Mouse (Mus musculus) erythroblast, embryonic 14.5 days (primary cell): ENCODE measurements around the gene Micu2. TPM values are rescaled to one million over a fixed set of nuclear protein-coding genes. Genes with fewer than 3 reads are reported as not detected.
A peak's percentile ranks its signal among the peaks of the same experiment; 100 is the strongest.

Experiments used
- H3K27me3 ChIP-seq: 2 replicates; pipeline ENCODE4 v1.6.1; 2012; ENCODE audit warnings: inconsistent platforms; ENCODE audit not compliant: control insufficient read depth
- H3K36me3 ChIP-seq: 2 replicates; pipeline ENCODE4 v1.6.1; 2012; ENCODE audit warnings: mild to moderate bottlenecking, inconsistent platforms; ENCODE audit not compliant: control insufficient read depth
- H3K4me1 ChIP-seq: 2 replicates; pipeline ENCODE4 v1.6.1; 2012; ENCODE audit warnings: inconsistent platforms; ENCODE audit not compliant: control insufficient read depth
- H3K4me3 ChIP-seq: replicated peaks from 2 replicates; pipeline ENCODE3; 2012; ENCODE audit warnings: moderate library complexity, mild to moderate bottlenecking, inconsistent platforms
- H3K9me3 ChIP-seq: 2 replicates; pipeline ENCODE4 v1.6.1; 2012; ENCODE audit warnings: low read length, inconsistent platforms, mixed read lengths; ENCODE audit not compliant: control insufficient read depth
- GATA1 ChIP-seq: IDR thresholded peaks from 2 replicates; pipeline ENCODE4 v1.6.1; 2012; ENCODE audit warnings: low read length, inconsistent platforms, mixed read lengths
- TAL1 ChIP-seq: IDR thresholded peaks from 3 replicates; pipeline ENCODE4 v1.6.1; 2012; ENCODE audit warnings: low read length, inconsistent platforms, mixed read lengths
- polyA plus RNA-seq: library from polyadenylated mRNA; stranded (reverse); fragments of >175 nt; gene quantifications from 2 replicates; pipeline ENCODE4 v1.2.3, GENCODE M21; 2012

The Micu2 gene
- polyA plus RNA-seq, 1 experiment, result 5.8 TPM

GRCm38 (mm10) chr14:57889541-57890010, 109.5 kb downstream of the Micu2 start:
- Histone ChIP-seq H3K4me1 (peaks cover 20% of the 10 kb centered on the region), H3K27me3 (no peaks in the 10 kb centered on the region), H3K4me3 (peak overlapping the region; percentile 93), H3K9me3 (peaks cover 4% of the 10 kb centered on the region), H3K36me3 (no peaks in the 10 kb centered on the region)
- TF ChIP-seq TAL1, result no peak
- TF ChIP-seq GATA1, result no peak

GRCm38 (mm10) chr14:57887171-57887570, 111.9 kb downstream of the Micu2 start:
- TF ChIP-seq TAL1, result no peak
- no peak for TF ChIP-seq GATA1
- Histone ChIP-seq H3K36me3 (no peaks in the 10 kb centered on the region), H3K4me1 (peaks cover 18% of the 10 kb centered on the region), H3K27me3 (no peaks in the 10 kb centered on the region), H3K9me3 (peaks cover 3% of the 10 kb centered on the region), H3K4me3 (no peak overlapping the region)

DNA sequence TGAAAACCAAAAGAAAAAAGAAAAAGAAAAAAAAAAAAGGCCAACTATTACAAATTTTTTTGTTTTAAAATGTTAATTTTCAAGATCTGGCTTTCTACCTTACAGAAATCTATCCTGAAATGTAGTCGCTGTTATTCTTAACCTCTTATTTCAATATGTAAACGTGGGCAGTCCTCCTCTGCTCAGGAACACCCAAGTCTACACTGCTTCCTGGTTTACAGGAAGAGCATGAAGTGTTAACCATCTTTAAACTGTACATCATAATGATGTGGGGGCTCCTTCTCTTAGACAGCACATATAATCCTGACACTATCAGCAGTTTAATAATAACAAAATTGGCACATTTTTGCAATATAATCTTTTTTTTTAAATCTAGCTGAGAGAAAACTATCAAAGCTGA, 113.0 kb downstream of the Micu2 start:
- no peaks in the 10 kb centered on the region for H3K36me3 ChIP-seq
- no peak for TF ChIP-seq TAL1
- no peak for TF ChIP-seq GATA1
- no peaks in the 10 kb centered on the region for H3K27me3 ChIP-seq
- H3K9me3 ChIP-seq, result peaks cover 3% of the 10 kb centered on the region
- H3K4me1 ChIP-seq, result peaks cover 18% of the 10 kb centered on the region
- no peak overlapping the region for H3K4me3 ChIP-seq

DNA sequence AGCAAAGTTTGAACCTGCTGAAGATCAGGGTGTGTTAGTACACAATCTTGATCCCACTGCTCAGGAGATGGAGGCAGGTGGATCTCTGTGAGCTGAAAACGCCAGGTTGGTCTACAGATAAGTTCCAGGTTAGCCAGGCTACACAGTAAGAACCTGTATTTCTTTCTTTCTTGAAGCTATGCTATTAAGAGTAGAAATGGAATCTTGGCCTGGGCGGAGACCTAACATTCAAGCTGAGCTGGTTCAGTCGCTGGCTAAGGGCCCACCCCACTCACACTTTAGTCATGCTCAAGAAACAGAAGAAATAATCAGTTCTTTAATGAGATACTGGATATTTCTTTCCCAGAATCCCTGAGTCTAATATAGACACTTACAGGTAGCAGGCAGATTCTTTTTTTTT, 115.7 kb downstream of the Micu2 start:
- H3K4me3 ChIP-seq, result no peak overlapping the region
- H3K36me3 ChIP-seq, result no peaks in the 10 kb centered on the region
- TF ChIP-seq GATA1, result no peak
- TF ChIP-seq TAL1, result no peak
- peaks cover 2% of the 10 kb centered on the region; the same call in 1 of the 2 replicates for H3K4me1 ChIP-seq
- H3K9me3 ChIP-seq, result no peaks in the 10 kb centered on the region
- H3K27me3 ChIP-seq, result no peaks in the 10 kb centered on the region

DNA sequence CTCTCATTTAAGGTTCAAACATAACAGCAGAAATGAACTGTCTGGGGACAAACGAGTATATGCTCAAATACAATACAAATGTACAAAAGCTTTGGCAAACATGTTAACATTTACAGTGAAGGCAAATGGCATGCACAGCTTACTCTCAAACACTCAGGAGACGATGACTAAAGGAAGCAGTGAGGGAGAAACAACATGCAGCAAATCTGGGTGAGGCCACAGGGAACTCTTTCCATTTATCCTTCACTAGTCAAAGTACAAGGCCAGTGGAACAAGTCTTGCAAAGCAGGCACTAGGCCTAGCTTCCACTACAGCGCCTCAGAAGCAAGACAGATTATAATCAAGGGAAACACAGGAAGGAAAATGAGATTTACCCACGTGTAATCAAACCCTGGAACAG, 116.3 kb downstream of the Micu2 start:
- TF ChIP-seq GATA1 (no peak), TAL1 (no peak)
- no peaks in the 10 kb centered on the region for H3K27me3 ChIP-seq
- H3K4me3 ChIP-seq, result no peak overlapping the region
- H3K4me1 ChIP-seq, result peaks cover 2% of the 10 kb centered on the region; the same call in 1 of the 2 replicates
- H3K9me3 ChIP-seq, result no peaks in the 10 kb centered on the region
- H3K36me3 ChIP-seq, result no peaks in the 10 kb centered on the region

GRCm38 (mm10) chr14:57881793-57882192, 117.3 kb downstream of the Micu2 start:
- no peak for TF ChIP-seq GATA1
- no peak for TF ChIP-seq TAL1
- H3K36me3 ChIP-seq, result no peaks in the 10 kb centered on the region
- H3K4me1 ChIP-seq, result no peaks in the 10 kb centered on the region
- no peaks in the 10 kb centered on the region for H3K9me3 ChIP-seq
- H3K27me3 ChIP-seq, result no peaks in the 10 kb centered on the region
- no peak overlapping the region for H3K4me3 ChIP-seq

DNA sequence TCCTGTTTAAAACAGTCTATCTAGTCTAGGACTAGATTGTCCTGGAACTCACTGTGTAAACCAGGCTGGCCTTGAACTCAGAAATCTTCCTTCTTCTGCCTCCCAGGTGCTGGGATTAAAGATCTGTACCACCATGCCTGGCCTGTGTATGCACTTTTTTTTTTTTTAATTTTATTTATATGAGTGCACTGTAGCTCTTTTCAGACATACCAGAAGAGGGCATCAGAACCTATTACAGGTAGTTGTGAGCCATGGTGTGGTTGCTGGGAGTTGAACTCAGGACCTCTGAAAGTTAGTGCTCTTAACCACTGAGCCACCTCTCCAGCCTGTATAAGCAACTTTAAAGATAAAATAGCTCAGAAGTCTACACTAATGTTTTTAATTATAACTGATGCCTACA, 118.0 kb downstream of the Micu2 start:
- no peak for TF ChIP-seq GATA1
- TF ChIP-seq TAL1, result no peak
- Histone ChIP-seq H3K27me3 (no peaks in the 10 kb centered on the region), H3K4me3 (no peak overlapping the region), H3K4me1 (no peaks in the 10 kb centered on the region), H3K9me3 (no peaks in the 10 kb centered on the region), H3K36me3 (no peaks in the 10 kb centered on the region)

GRCm38 (mm10) chr14:57877921-57878320, 121.1 kb downstream of the Micu2 start:
- TF ChIP-seq TAL1, result no peak
- TF ChIP-seq GATA1, result no peak
- H3K4me3 ChIP-seq, result no peak overlapping the region
- no peaks in the 10 kb centered on the region for H3K4me1 ChIP-seq

DNA sequence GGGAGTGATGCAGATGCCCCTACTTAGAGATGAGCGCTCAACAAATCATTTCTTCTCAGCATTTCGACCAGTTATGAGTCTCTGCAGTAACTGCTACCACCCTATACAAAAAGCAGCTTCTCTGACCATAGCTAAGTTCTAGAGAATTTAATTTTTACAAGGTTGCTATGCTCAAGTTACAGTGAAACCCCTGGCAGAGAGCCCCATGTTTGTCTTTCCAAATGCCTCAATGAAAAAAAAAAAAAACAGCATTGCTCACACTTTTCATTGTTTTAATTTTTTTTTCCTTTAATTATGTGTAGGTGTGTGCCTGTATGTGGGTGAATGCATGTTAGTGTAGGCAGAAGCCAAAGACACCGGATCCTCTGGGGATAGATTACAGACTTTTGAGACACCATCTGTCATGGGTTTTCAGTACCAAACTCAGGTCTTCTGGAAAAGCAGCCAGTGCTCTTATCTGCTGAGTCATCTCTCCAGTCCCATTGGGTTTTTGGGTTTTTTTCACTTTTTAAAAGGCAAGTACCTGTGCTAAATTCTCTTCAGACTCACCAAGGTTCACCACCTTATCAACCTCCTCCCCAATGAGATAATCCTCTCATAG, 132.3 kb downstream of the Micu2 start:
- H3K4me1 ChIP-seq, result peaks cover 6% of the 10 kb centered on the region
- H3K4me3 ChIP-seq, result no peak overlapping the region
- H3K27me3 ChIP-seq, result no peaks in the 10 kb centered on the region
- no peak for TF ChIP-seq TAL1
- no peak for TF ChIP-seq GATA1
- no peaks in the 10 kb centered on the region; the same call in none of the 2 replicates for H3K36me3 ChIP-seq
- H3K9me3 ChIP-seq, result no peaks in the 10 kb centered on the region

More at GRCm38 (mm10) chr14:57877921-57878320, 121.1 kb downstream of the Micu2 start:
- Histone ChIP-seq H3K9me3 (no peaks in the 10 kb centered on the region), H3K36me3 (no peaks in the 10 kb centered on the region), H3K27me3 (no peaks in the 10 kb centered on the region)

Other genes with a start within 250 kb of the Micu2 start
- 1.5 TPM in 2 replicates for gene Lats2, start 240.9 kb downstream of the Micu2 start, polyA plus RNA-seq
- gene Sap18, start 201.1 kb downstream of the Micu2 start, polyA plus RNA-seq, result 83.5 and 87.7 TPM in 2 replicates
- 0.33 and 0.77 TPM in 2 replicates for gene Ska3, start 173.1 kb downstream of the Micu2 start, polyA plus RNA-seq
- gene Mrpl57, start 173.0 kb downstream of the Micu2 start, polyA plus RNA-seq, result 67.6 and 75.2 TPM in 2 replicates
- gene Zdhhc20, start 109.0 kb downstream of the Micu2 start, polyA plus RNA-seq, result 0.01 TPM in 1 of 2 replicates, not detected in the other
- gene Fgf9, start 71.3 kb upstream of the Micu2 start, polyA plus RNA-seq, result not detected in 2 replicates